Mouse (Mus musculus): ENCODE measurements around the gene Cracr2a.

- TF ChIP-seq GATA1 (IDR thresholded peaks at IDR 0.05; ENCODE audit: borderline replicate concordance, low read length), result no peak
- TF ChIP-seq FLI1 (IDR thresholded peaks at IDR 0.05; ENCODE audit: low read length), result no peak
Measured at GRCm38 (mm10) chr6:127524442-127524841, 36.7 kb upstream of the Cracr2a start.

All from megakaryocyte, embryonic 14.5 days (primary cell).